Mouse (Mus musculus) C2C12 (cell line): ENCODE data around the gene Fam107b.

Experiments used
- CTCF ChIP-seq: IDR thresholded peaks from one replicate; pipeline ENCODE4 v1.5.1; 2011; ENCODE audit not compliant: control insufficient read depth, insufficient read depth, insufficient read length
- MAX ChIP-seq: IDR thresholded peaks from one replicate; pipeline ENCODE4 v1.6.1; 2011; ENCODE audit warnings: mild to moderate bottlenecking, control low read depth
- USF1 ChIP-seq: IDR thresholded peaks from one replicate; pipeline ENCODE4 v1.6.1; 2011; ENCODE audit warnings: low read depth, mild to moderate bottlenecking, control low read depth, moderate library complexity

DNA sequence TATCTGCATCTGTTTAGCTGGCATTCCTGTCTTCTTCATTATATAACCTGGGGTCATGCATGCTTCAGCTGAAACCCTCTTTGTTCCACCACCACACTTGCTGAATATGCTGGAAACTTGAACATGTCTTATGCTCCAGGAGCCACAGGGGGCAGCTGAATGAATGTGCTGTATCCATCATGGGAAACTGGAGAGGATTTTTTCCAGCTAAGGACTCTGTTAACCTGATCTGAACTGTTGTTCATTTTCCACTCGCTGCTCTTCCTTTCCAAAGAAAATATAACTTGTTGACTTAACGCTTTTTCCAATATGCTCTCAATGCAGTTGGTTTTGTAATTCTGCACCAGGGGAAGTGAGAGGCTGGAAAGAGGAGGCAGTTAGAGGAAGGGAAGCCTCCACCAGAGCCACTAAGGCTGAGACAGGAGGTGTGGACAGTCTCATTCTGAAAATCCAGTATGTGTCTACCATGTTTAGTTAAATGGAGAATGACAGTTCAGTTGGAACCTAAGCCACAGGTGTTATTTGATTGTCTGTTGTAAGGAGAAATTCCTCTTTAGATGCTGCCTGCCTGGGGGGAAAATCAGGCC is 9.1 kb downstream of the Fam107b start:
- TF ChIP-seq CTCF (no peak), USF1 (no peak), MAX (no peak)
